Comparison of ENCODE assay signal across 10 mouse cellular contexts in the genomic region with DNA sequence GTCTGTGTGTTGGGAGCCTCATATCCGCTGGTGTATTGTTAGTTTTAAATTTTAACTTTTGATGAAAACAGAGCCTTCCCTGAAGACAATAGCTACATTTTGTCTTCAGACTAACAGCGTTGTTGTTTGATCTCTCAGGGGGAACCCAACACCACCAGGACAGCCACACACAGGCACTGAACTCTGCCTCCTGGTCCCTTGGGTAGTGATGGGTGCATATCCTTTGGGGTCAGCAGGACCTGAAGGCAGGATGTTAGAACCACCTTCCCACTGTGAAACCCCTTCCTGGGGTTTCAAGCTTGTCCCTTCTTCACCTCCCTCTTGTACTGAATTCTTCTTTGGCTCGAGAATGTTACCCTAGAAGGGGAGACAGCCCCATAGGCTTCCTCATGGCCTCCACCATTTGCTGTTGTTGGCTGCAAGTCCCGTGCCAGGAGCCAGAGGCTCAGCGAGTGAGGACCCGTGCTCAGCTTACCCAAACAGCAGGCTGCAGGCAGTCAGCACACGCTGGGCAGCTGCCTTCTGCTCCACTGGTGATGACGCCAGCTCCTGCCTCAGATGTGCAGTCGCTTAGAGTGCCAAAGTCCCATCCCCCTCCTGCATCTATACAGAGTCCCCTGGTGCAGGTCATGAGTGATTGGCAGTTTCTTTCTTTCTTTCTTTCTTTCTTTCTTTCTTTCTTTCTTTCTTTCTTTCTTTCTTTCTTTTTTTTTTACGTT.
DNase-seq lines count a peak whose midpoint lies in the region; ATAC-seq and TF ChIP-seq lines count a peak whose summit lies in the region.
"Had no signal": no experiment of that assay in that cellular context is flagged by ENCODE, and none has a peak within 500 bp of the region (broad histone marks: within the 10 kb centered on the region; RNA-seq: fewer than 3 reads in every experiment).

No protein-coding gene starts in this region.

- H3K27ac ChIP-seq in hindbrain, embryonic 12.5 days = peak overlapping the region; percentile 30; the same call in 1 of the 2 replicates
- no peak overlapping the region for H3K27ac ChIP-seq in midbrain, postnatal 0 days (ENCODE audit: low read depth, low read length)
- no peak overlapping the region for H3K27ac ChIP-seq in intestine, embryonic 15.5 days

- no peaks in the 10 kb centered on the region for H3K36me3 ChIP-seq in hindbrain, embryonic 12.5 days
- H3K36me3 ChIP-seq in midbrain, postnatal 0 days (ENCODE audit: insufficient read depth, low read length) = no peaks in the 10 kb centered on the region
- H3K36me3 ChIP-seq in intestine, embryonic 15.5 days = no peaks in the 10 kb centered on the region

- H3K4me1 ChIP-seq in hindbrain, embryonic 12.5 days = peaks cover 18% of the 10 kb centered on the region
- 0 out of 2 replicates have a peak, but pooled peaks cover 4% of the 10 kb centered on the region for H3K4me1 ChIP-seq in midbrain, postnatal 0 days (ENCODE audit: insufficient read depth, low read length)
- H3K4me1 ChIP-seq in intestine, embryonic 15.5 days (replicated peaks) = no peaks in the 10 kb centered on the region

- H3K4me2 ChIP-seq in hindbrain, embryonic 12.5 days (replicated peaks) = peak overlapping the region; percentile 19; the same call in 1 of the 2 replicates
- no peak overlapping the region for H3K4me2 ChIP-seq in midbrain, postnatal 0 days (ENCODE audit: low read depth, low read length, poor library complexity, severe bottlenecking)
- H3K4me2 ChIP-seq in intestine, embryonic 15.5 days (replicated peaks) = no peak overlapping the region

- no peak for TF ChIP-seq CTCF in midbrain, postnatal 0 days (IDR thresholded peaks at IDR 0.05)

- DNase-seq in heart, postnatal 4 days = peak; percentile 6
- no peak for DNase-seq in heart, adult 8-10 months (ENCODE audit: low spot score)
- DNase-seq in embryo, embryonic 11 days = peak; percentile 47
- DNase-seq in midbrain, postnatal 0 days (ENCODE audit: low spot score) = peak; percentile 86
- no peak for DNase-seq in adrenal gland, postnatal 14 days
- no peak for DNase-seq in lung, postnatal 36 days
- DNase-seq: kidney, adult 8-10 months; liver, postnatal 0 days had no signal

- 26% methylated on average over 10 of the region's 10 CpGs for WGBS in hindbrain, embryonic 12.5 days
- WGBS in midbrain, postnatal 0 days = 31% methylated on average over 10 of the region's 10 CpGs
- 70% methylated on average over 10 of the region's 10 CpGs for WGBS in intestine, embryonic 15.5 days

- peak; percentile 91 for ATAC-seq in hindbrain, embryonic 12.5 days (ENCODE audit: low FRiP score)
- peak; percentile 82 for ATAC-seq in midbrain, postnatal 0 days (ENCODE audit: low FRiP score)
- no peak for ATAC-seq in intestine, embryonic 15.5 days
- ATAC-seq: liver, postnatal 0 days had no signal

- H3K9me3 ChIP-seq in hindbrain, embryonic 12.5 days (replicated peaks) = no peaks in the 10 kb centered on the region
- H3K9me3 ChIP-seq in midbrain, postnatal 0 days (ENCODE audit: low read length) = no peaks in the 10 kb centered on the region
- no peaks in the 10 kb centered on the region for H3K9me3 ChIP-seq in intestine, embryonic 15.5 days

- H3K4me3 ChIP-seq in hindbrain, embryonic 12.5 days = no peak overlapping the region
- no peak overlapping the region for H3K4me3 ChIP-seq in midbrain, postnatal 0 days (ENCODE audit: low read depth, low read length)
- H3K4me3 ChIP-seq in intestine, embryonic 15.5 days (replicated peaks) = no peak overlapping the region

- H3K9ac ChIP-seq in hindbrain, embryonic 12.5 days = no peak overlapping the region
- no peak overlapping the region for H3K9ac ChIP-seq in midbrain, postnatal 0 days (replicated peaks; ENCODE audit: low read length, poor library complexity, severe bottlenecking)
- H3K9ac ChIP-seq in intestine, embryonic 15.5 days = no peak overlapping the region
- H3K9ac ChIP-seq: liver, postnatal 0 days had no signal

- H3K27me3 ChIP-seq in hindbrain, embryonic 12.5 days = no peaks in the 10 kb centered on the region
- H3K27me3 ChIP-seq in midbrain, postnatal 0 days (ENCODE audit: insufficient read depth, low read length) = no peaks in the 10 kb centered on the region
- H3K27me3 ChIP-seq in intestine, embryonic 15.5 days (replicated peaks) = no peaks in the 10 kb centered on the region

Comparison
In these comparisons a context has a peak if more than half of its experiments do, and no peak if none do; other contexts are left out.
1. DNase-seq: peak in heart, postnatal 4 days (single experiment), embryo, embryonic 11 days (single experiment) and midbrain, postnatal 0 days (single experiment); none in heart, adult 8-10 months (single experiment), adrenal gland, postnatal 14 days (single experiment) and lung, postnatal 36 days (single experiment).